Mouse (Mus musculus): ENCODE data around the gene Tshr.
"Not testable (repeated sequence)": the region's sequence is repeated elsewhere in the genome, so short reads cannot be mapped to it uniquely, and the experiment has no call there.

Tshr gene

DNA sequence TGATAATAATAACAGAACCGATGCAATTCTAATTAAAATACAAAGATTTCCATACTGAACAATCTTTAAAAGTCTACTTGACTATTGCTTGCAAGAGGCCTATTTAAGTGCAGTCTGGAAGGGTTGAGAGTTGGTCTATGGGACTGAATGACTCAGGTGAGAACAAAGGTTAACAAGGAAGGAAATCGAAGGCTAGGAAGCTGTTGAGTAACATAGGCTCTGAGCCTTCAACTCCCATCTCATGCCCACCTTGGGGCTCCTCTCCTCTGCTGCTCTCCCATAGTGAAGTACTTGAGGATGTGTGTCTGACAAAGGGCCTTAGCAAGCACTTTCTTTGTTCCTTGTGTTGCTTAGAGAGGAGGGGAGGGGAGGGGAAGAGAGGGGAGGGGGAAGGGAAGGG is 116.1 kb downstream of the Tshr start:
- no peak for DNase-seq

DNA sequence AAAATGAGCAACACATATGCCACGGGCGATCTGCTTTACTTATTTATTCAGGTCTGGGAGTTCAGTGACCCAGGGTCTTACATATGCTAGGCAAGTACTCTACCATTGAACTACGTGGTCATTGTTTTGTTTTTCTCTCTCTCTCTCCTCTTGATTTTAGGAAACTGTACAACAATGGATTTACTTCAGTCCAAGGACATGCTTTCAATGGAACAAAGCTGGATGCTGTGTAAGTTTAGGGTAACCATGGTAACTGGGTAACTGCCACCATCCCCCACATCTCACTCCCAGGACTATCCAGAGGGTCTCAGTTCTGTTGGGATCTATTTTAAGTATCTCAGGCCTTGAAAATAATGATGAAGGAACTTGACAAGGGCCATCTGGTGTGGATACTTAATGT is 127.4 kb downstream of the Tshr start:
- no peak for DNase-seq

DNA sequence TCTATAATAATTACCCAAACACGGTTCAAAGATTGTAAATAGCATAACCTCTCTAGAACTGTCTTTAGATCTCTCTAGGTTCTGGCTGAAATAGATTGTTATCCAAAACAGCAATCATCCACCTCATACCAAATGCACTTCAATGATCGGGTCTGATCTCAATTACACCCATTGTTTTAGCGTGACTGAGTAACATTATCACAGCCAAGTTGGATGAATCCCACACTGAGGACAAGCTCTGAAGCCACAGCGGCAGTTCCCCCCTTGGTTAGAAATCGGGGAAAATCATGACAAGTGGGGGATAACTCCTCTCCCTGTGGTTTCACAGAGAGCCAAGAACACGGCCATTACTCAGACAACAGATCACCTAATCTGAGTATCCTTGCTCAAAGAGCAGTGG is 129.6 kb downstream of the Tshr start:
- no peak for DNase-seq

DNA sequence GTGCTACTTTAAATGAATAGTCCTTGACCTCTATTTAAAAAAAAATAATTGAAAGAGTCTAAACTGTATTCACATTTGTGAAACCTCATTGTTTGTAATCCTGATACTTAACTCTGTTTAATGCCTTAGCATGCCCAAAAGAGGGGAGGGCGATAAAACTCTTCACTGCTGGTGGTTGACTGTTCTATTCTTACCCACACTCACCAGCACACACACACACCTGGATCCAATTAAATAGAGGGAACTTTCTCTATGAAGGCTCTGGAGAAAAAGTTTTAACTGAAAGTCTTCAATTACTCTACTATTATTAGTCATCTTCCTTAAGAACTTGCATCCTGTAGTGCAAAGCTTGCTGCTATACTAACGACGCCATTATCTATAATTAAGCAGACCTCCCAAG is 133.4 kb downstream of the Tshr start:
- DNase-seq: no peak

DNA sequence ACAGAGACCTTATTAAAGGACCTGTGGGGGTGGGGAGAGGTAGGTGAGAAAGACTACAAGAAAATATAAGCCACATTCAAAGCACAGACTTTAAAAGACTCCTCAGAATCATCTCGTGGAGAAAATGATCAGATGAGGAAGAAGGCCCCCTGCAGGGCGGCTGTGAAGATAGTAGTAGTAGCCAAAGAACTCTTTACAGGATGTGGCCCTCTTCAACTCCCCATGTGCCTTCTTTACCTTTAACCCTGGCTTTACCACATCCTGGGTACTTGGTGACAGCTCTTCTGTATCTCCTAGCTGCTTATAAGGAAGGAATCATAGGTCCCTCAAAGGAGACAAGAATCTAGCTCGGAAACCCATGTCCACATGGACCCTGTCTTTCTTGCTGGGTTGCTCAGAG is 139.3 kb downstream of the Tshr start:
- DNase-seq: no peak

DNA sequence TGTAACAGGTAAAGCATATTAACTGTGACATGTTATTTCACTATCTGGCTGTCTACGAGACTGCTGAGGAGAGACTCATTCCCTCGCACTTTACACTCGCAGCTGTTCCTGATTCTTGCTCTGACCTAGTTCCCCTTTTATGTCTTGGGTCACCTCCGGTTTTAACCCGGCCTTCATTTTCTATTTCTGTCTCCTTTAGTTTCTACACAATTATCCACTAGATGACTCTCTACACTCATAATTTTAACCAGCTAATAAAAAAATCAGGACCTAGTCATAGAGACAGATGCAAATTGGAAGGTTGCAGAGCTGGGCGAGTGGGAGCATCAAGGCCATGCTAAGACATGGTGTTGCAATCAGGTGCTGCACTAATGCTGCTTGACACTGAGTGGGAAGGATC is 150.2 kb downstream of the Tshr start:
- no peak for DNase-seq

DNA sequence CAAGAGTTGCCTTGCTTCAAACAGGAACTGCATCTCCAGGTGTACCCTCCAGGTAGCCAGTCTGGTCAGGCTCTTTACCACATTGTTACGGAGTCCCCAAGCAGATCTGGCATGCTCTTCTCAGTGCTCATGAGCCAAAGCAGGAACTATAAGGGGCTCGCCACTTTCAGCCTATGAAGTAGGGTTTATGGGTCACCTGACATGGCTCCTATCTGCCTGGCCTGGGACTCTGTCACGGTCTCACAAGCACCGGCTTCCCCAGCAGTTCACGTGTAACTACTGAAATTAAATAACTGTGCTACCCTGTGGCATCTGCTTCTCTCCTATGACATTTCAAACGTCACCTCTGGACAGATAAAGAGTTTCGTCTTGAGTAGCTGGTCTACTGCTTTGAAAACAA is 155.8 kb downstream of the Tshr start:
- no peak for DNase-seq

DNA sequence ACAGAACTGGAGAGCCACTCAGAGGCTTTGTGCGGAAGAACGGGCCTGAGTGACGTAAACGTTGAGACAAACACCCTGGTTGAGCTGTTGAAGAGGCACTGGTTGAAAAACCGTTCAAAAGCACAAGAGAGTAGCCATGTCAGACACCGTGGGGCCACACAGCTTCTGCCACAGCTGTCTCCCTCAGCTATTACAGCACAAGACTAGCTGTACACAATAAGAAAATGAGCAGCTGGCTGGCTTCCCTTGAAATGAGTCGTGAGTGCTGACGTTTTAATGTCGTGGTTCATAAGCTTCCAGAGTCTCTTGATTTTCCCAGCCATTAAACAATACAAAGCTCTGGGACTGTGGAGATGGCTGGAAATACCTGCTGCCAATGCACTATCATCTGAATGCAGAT is 165.1 kb downstream of the Tshr start:
- no peak for DNase-seq

DNA sequence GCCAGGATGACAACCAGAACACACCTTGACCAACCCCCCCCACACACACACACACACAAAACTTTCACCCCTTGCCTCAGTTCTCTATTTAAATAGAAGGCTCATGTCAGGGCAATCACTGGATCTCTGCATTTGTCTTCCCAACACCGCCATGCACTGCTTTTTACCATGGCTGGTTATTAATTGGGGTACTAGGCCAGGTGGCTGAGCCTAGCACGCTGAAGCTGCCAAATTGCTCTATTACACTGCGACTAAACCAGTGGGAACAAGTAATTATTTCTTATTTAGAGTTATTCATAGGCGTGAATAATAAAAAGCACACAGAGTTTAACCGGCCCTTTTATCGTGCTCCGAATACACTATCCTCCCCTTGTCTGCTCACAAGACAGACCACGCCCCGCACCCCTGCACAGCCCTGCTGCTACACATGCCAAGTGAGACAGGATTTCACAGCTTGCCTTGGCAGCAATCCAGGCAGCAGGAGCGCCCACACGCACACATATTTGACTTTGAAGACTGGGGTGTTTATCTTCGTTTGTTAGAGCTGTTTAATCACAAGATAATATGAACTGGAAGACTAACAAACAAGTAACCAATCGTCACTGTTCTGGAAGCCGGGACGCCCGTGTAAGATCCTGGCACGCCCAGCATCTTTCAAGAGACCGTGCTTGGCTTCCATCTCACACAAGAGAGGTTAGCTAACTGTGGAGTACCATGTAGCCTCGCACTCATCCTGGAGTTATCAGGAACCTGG is 167.6 kb downstream of the Tshr start:
- DNase-seq: peak; percentile 54 to 66

DNA sequence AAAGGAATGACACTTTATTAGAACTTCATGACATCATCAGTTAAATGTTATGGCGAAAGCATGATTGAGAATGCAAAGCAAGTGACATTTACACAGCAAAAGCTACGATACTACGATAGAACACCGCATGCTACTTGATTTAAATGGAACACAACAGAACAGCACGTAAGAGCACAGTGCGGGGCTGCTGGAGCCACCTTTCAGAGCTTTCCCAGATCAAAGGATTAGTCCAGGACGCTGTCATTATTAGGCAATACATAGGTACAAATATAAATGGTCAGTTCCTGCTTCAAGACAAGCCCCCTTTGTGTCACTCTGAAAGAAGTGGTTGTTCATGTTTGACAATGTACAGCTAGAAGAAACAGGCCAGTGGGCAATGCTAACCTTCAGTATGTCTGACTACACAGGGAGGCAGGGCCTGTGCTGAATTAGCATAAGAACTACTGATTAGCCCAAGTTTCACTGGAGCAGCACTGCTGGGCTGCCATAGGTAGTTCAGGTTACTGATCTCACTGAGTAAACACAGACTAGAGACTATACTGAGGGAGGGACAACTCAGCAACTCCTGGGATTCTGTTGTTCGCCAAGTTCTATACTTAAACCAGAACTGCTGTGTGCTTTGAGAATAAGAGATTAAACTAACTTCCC is 173.1 kb downstream of the Tshr start:
- DNase-seq: not testable (repeated sequence)

DNA sequence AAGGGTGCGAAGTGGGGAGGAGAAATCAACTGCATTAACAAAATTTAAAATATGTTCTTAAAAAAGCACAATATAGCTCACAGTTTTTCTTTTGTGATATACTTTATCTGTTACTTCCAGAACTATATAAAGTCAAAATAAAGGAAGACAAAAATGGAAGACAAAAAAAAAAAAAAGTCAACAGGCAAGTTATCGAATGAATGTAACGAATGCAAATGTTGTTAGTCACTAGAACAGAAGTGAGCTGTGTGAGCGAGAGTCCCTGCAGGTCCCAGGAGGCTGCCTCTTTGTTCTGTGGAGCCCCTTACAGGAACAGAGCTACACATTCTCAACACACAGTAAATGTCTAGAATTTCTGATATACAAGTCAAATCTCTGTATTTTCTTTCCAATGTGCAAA is 173.8 kb downstream of the Tshr start:
- DNase-seq: not testable (repeated sequence)

DNA sequence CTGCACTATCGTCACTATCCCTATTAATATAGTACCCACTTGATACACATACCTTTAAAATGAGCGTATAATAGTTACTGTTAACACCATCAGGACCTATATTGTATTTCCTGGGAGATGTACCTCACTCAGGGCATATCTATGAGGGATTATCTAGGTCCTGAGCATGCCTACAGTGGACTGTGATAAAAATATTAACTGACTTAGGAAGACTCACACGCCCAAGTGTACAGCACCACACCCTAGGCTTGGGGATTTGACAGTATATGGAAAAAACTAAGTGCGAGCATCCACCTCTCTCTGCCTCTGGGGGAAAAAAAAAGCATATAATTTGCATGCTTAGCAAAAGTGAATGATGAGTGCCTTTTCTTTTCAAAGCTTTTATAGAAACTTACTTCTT is 182.8 kb downstream of the Tshr start:
- DNase-seq: no peak

DNA sequence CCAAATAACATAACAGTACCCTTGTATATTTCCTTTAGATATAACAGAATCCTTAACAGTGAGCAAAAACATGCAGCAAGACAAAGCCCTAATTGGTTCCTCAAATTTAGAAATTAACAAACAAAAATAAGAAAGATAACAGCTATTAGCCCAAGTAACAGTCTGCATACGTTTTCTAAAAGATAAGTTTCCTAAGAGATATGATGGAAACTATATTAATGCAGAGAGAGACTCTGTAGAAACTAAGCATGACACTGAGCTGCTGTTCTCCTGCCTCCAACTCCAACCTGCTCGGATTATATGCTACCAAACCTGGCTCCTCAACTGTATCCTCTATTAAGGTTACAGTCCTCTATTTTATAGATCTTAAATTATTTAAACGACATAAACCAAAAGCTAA is 184.9 kb downstream of the Tshr start:
- DNase-seq: no peak

DNA sequence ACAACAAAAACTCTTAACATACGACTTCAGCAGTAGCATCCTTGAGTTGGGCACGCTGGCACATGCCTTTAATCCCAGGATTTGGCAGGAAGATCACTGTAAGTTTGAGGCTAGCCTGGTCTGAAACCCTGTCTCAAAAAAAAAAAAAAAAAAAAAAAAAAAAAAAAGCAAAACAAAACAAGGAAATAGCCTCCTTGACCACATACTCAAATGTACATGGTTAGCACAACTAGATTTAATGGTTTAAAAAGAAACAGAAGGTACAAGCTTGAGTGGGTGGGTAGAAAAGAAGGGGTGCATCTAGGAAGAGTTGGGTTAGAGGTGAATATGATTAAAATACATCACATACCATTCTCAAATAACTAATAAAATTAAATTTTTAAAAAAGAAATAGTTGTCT is 187.3 kb downstream of the Tshr start:
- no peak for DNase-seq

DNA sequence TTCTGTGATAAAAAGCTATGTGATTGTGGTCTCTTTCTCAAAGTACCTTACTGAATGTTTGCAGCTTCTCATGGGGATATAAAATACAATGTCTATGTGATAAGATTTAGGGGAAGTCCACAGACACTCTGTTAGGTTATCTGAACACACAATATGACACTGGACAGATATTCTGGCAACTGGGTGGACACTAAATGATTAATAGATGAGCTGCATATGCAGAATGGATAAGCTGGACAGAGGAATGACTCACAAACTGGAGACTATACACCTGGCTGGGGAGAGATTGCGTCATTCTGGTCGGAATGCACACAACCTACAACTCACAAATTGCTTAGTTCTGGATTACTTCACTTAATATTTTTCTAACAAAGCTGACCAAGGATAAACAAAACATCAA is 195.3 kb downstream of the Tshr start:
- DNase-seq: no peak

DNA sequence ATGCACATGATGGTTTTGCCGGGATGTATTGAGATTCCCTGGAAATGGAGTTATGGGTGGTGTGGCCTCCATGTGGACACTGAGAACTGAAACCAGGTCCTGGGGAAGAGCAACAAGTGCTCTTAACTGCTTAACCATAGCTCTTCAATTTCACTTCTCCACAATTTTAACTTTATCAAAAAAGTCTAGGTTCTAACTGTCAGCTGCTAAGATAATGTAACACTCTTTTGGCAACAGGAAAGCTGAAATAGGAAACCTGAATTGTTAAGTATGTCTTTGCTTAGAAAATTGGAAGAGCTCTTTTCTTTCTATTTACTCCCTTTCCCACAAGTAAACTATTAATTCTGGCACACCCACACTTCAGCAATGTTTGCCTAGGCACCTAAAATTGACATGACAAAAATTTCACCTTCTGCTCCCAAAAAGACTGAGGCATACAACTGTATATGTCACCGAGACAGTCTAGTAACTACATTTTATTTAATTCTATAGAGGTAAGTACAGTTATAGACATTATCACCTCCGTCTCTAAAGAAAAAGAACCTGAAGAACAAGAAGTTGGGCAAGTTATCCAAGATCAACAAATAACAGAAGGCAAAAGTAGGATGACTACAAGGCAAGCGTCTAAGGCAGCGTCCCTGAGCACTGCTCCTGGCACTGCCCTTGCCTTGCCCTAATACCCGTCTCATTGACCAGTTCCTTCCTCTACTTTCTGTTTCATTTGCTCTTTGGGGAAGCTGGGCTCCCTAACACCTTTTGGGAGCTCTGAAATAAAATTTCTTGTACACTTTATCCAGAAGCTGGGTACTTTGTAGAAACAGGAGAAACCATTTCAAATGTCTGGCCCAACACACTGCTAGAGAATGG is 197.1 kb downstream of the Tshr start:
- no peak for DNase-seq

DNA sequence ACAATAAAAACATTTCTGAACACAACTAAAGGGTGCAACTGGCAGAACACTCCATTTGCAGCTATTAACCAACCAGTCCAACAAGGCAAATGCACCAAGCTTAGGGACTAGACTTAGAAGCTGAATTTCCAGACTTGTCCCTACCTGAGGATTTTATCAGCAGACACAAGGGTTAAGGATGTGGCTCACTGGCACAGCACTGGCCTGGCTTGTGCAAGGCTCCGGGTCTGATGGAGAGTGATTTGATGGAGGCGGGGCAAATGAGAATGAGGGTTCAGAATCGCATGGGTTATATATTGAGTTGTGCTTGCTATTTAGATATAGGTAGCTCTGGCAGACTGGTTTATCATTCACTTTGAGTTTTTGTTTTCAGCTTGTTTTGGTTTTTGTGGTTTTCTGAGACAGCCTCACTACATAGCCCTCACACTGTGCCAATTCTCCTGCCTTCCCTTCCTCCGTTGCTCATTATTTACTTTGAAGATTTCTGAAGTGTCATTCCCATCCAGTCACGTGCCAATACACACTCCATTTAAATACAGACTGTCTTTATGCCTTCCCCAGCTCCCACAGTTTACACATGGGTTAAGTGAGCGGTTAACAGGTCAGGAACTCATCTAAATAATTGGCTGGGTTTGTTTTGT is 198.1 kb downstream of the Tshr start:
- DNase-seq: no peak

DNA sequence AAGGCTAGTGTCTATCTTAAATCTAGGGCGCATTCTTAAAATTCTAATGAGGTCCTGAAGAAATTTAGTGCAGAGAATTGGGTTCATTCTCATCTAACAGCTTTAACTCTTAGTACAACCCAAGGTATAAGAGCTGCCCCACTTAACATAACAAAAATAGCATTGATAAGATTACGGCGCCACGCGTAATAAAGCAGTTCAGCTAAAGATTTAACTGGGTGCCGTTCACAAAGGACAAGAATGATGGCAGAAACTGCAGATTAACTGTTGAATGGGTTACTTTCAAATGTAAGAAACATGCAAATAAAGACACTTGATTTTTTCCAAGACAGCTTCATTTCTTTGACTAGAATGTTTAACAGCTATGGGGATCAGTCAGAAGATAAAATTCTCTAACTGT is 199.0 kb downstream of the Tshr start:
- no peak for DNase-seq

DNA sequence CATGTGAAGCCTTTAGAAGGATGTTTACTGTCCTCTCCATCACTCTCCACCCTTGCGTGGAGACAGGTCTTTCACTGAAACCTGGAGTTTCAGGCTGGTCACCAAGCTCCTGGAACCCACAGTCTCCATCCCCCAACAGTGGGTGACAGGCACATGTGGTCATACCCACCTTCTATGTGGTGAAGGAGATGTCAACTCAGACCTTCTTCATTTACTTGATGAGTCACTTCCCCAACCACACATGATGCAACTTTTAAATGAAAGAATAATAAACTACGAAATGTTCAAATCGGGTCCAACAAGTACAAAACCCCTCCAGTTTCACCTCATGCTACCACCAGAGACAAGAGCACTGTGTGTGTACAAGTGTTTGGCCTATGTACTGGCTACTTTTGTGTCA is 200.8 kb downstream of the Tshr start:
- no peak for DNase-seq

DNA sequence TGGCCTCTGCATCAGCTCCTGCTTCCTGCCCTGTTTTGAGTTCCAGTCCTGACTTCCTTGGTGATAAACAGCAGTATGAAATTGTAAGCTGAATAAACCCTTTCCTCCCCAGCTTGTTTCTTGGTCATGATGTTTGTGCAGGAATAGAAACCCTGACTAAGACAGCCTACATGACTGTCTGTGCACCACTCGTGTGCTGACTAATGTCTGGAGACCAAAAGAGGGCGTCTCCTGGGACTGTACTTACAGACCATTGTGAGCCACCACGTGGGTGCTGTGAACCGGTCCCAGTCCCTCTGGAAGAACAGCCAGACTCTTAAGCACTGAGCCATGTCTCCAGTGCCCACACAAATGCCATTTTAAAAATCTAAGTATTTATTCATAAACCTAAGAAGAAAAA is 201.5 kb downstream of the Tshr start:
- DNase-seq: not testable (repeated sequence)

DNA sequence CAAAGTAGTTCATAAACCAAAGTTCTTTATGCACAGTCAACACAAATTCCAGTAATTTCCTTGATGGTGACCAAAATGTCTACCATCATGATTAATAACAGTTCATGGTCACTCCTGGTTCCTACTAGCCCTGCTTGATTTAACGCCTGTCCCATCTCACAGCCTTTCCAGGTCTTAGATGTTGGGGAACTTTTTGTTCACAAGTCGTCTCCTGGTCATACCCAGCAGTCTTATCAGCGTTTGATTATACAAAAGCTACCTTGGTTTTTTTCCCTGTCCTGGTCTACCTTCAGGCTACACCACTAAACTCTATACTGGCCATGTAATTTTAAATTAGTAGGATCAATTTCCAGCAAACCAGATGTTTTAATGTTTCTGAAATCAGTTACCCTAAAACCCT is 202.7 kb downstream of the Tshr start:
- DNase-seq: no peak

DNA sequence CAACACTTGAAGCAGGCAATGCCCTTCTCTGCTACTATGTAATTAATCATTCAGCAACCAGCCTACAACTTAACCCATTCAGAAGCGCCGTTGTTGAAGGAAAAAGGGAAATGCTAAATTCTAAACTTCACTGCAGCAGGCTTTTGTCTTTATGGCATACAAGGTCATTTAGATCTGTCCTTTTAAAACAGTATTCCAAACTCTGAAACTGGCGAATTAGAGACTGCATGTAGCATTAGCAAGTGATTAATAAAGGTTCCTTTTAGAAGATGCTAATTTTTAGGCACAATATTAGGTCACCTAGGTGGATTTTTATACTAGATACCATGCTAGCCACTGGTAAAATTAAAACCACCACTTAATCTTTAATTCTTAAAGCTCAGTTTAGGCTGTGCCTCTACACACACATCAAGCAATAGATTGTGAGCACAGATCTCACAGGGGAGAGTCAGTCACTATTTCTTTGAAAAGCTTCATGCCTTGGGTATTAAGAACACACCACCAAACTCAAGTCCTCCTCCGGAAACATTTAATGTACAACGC is 203.2 kb downstream of the Tshr start:
- DNase-seq: no peak

DNA sequence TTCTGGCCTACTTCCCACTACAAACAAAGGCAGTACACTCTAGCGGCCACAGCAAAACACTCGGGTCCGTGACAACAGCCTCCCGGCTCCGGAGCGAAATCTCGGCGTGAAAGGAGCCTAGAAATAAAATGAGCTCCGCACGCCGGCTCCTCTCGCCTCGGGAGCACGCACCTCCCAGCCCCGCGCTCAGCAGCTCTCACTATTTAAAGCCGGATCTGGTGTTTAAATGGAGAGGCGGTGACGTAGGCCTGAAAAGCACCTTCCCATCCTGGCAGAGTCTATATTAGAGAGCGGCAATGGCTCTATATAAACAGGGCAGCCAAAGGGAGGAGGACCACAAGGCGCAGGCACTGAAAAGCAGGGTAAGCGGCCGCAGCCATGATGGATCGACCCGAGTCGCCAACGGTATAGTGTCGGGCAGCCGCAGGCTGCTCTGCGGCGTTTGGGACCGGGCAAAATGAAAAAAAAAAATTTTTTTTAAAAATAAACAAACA is 203.9 kb downstream of the Tshr start:
- DNase-seq: peak; percentile 90 to 94

Measured in kidney, postnatal 25 days (tissue).